Mouse (Mus musculus): ENCODE data around the gene Ces1f. TPM values are rescaled to one million over a fixed set of nuclear protein-coding genes. Genes with fewer than 3 reads are reported as not detected.
"Not testable (repeated sequence)": the region's sequence is repeated elsewhere in the genome, so short reads cannot be mapped to it uniquely, and the experiment has no call there.

Gene Ces1f
- polyA plus RNA-seq, 1 experiment from 2014 or later, result not detected

DNA sequence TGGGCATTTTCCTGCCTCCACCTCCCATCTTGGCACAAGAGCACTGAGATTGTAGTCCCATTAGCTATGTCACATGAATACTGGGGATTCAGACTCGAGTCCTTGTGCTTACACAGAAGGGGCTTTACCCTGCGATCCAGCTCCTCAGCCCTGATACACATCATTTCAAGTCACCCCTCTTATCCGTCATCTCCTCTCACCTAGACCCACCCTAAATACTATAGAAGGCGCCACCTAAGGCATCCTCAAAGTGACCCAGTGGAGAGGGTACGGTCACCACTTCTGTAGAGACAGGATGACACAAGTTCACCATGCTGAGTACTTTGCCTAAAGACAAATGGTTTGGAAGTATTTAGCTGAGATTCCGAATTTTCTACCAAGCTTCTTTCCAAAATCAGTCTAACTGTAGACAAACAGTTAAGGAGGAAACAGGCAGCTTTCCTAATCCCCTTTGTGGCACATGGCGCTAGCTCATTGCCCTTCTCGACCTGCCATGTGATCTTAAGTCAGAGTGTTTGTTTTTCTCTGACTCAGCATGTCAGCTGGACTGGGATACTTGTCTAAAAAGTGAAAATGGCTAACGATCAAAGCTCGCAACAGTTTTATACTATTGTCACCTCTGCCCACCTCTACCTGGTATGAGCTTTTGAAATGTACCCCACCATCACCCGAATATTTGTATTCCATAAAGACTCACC is 50.7 kb downstream of the Ces1f start:
- no peak overlapping the region for H3K9ac ChIP-seq (replicated peaks; ENCODE audit: low read length)
- DNase-seq (no peak), ATAC-seq (ENCODE audit: low FRiP score, low TSS enrichment) (no peak)
- no peaks in the 10 kb centered on the region for H3K36me3 ChIP-seq (ENCODE audit: control insufficient read depth, insufficient read depth, low read length)
- WGBS, result 69% methylated on average over 11 of the region's 11 CpGs
- no peaks in the 10 kb centered on the region for H3K27me3 ChIP-seq (ENCODE audit: control insufficient read depth, insufficient read depth, low read length)
- no peak overlapping the region for H3K4me2 ChIP-seq (ENCODE audit: low read length)
- H3K4me1 ChIP-seq (ENCODE audit: control insufficient read depth, insufficient read depth, low read length), result no peaks in the 10 kb centered on the region
- H3K4me3 ChIP-seq (replicated peaks; ENCODE audit: low read depth, low read length), result no peak overlapping the region
- H3K27ac ChIP-seq (replicated peaks; ENCODE audit: low read depth, low read length), result no peak overlapping the region
- H3K9me3 ChIP-seq (ENCODE audit: control insufficient read depth, low read length), result no peaks in the 10 kb centered on the region

DNA sequence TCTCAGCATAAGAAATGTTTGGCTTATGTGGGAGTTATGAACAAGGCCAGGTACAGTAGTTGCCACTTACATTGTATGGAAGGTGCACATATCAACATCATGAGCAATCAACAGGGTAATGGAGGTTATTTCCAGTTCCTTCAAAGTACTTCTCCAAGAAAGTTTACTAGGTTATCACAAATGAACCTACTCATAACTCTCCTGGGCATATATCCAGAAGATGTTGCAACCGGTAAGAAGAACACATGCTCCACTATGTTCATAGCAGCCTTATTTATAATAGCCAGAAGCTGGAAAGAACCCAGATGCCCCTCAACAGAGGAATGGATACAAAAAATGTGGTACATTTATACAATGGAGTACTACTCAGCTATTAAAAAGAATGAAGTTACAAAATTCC is 53.1 kb downstream of the Ces1f start:
- H3K27me3 ChIP-seq (ENCODE audit: control insufficient read depth, insufficient read depth, low read length); H3K36me3 ChIP-seq (ENCODE audit: control insufficient read depth, insufficient read depth, low read length); H3K4me3 ChIP-seq (replicated peaks; ENCODE audit: low read depth, low read length); H3K4me2 ChIP-seq (ENCODE audit: low read length); ATAC-seq (ENCODE audit: low FRiP score, low TSS enrichment); DNase-seq; H3K27ac ChIP-seq (replicated peaks; ENCODE audit: low read depth, low read length); H3K9me3 ChIP-seq (ENCODE audit: control insufficient read depth, low read length); H3K4me1 ChIP-seq (ENCODE audit: control insufficient read depth, insufficient read depth, low read length); H3K9ac ChIP-seq (replicated peaks; ENCODE audit: low read length): not testable (repeated sequence)
- 100% methylated on average over 1 of the region's 1 CpGs for WGBS

DNA sequence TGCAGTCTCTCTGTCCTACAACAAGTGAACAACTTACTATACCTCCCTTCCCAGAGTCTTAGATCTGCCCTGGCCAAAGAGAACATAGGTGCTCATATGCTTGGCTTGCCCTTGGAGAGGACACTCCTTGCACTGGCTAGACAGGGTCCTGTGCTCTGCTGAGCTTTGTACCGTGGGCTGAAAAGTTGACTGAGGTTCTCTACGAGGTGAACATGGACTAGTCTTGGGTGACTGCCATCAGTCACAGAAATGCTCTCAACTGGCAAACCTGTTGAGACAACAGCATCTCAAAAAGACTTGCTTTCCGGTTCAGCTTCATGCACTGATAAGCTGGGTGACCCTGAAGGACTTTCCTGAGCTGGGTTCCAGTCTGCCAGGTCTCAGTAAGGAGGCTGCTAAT is 57.7 kb downstream of the Ces1f start:
- no peak for ATAC-seq (ENCODE audit: low FRiP score, low TSS enrichment)
- 89% methylated on average over 3 of the region's 3 CpGs for WGBS

DNA sequence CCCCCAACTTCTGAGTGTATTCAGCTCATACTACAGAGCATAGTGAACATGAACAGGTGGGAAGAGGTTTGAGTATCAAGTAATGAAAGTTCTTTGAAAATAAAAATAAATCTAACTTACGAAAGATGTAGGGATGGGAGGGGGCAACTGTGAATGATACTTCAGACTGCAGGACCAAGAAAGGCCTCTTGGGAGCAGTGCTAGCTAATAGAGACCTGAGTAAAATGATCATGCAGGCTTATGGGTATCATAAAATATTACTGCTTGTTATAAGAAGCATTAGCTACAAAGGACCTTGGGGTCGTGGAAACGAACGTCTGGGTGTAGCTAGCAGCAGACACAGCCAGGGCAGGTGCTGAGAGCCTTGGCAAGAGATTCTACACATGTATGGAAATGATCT is 61.7 kb downstream of the Ces1f start:
- no peaks in the 10 kb centered on the region for H3K27me3 ChIP-seq (ENCODE audit: control insufficient read depth, insufficient read depth, low read length)
- ATAC-seq (ENCODE audit: low FRiP score, low TSS enrichment) (no peak), DNase-seq (peak; percentile 1)
- H3K9ac ChIP-seq (replicated peaks; ENCODE audit: low read length), result no peak overlapping the region
- WGBS, result 85% methylated on average over 4 of the region's 4 CpGs
- no peaks in the 10 kb centered on the region for H3K9me3 ChIP-seq (ENCODE audit: control insufficient read depth, low read length)
- H3K36me3 ChIP-seq (ENCODE audit: control insufficient read depth, insufficient read depth, low read length), result no peaks in the 10 kb centered on the region
- no peak overlapping the region for H3K4me3 ChIP-seq (replicated peaks; ENCODE audit: low read depth, low read length)
- H3K4me2 ChIP-seq (ENCODE audit: low read length), result no peak overlapping the region
- no peaks in the 10 kb centered on the region for H3K4me1 ChIP-seq (ENCODE audit: control insufficient read depth, insufficient read depth, low read length)
- no peak overlapping the region for H3K27ac ChIP-seq (replicated peaks; ENCODE audit: low read depth, low read length)

More for the DNA sequence above, 57.7 kb downstream of the Ces1f start:
- Histone ChIP-seq H3K4me3 (replicated peaks; ENCODE audit: low read depth, low read length) (no peak overlapping the region), H3K4me2 (ENCODE audit: low read length) (no peak overlapping the region), H3K9me3 (ENCODE audit: control insufficient read depth, low read length) (no peaks in the 10 kb centered on the region), H3K9ac (replicated peaks; ENCODE audit: low read length) (no peak overlapping the region), H3K27me3 (ENCODE audit: control insufficient read depth, insufficient read depth, low read length) (no peaks in the 10 kb centered on the region), H3K36me3 (ENCODE audit: control insufficient read depth, insufficient read depth, low read length) (no peaks in the 10 kb centered on the region), H3K4me1 (ENCODE audit: control insufficient read depth, insufficient read depth, low read length) (no peaks in the 10 kb centered on the region), H3K27ac (replicated peaks; ENCODE audit: low read depth, low read length) (no peak overlapping the region)
- no peak for DNase-seq

DNA sequence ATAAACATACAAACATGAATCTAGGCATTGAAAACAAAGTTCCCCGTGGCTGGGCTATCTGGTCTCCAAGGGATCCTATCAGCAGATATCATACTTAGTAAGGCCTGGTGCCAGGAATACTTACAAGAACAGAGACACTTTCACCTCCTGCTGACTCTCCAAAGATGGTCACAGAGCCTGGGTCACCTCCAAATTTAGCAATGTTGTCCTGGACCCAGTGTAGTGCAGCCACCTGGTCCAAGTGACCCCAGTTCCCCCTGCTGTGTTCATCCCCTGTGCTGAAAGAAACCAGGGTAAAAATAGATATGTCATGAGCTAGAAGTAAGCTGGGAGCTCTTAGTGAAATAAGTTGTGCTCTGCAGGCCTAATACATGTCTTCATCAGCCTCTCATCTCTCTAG is 62.2 kb downstream of the Ces1f start:
- no peaks in the 10 kb centered on the region for H3K36me3 ChIP-seq (ENCODE audit: control insufficient read depth, insufficient read depth, low read length)
- H3K27ac ChIP-seq (replicated peaks; ENCODE audit: low read depth, low read length), result no peak overlapping the region
- 74% methylated on average over 1 of the region's 1 CpGs for WGBS
- H3K9ac ChIP-seq (replicated peaks; ENCODE audit: low read length), result no peak overlapping the region
- H3K4me3 ChIP-seq (replicated peaks; ENCODE audit: low read depth, low read length), result no peak overlapping the region
- DNase-seq, result no peak
- no peaks in the 10 kb centered on the region for H3K4me1 ChIP-seq (ENCODE audit: control insufficient read depth, insufficient read depth, low read length)
- no peaks in the 10 kb centered on the region for H3K9me3 ChIP-seq (ENCODE audit: control insufficient read depth, low read length)
- no peaks in the 10 kb centered on the region for H3K27me3 ChIP-seq (ENCODE audit: control insufficient read depth, insufficient read depth, low read length)
- ATAC-seq (ENCODE audit: low FRiP score, low TSS enrichment), result no peak
- H3K4me2 ChIP-seq (ENCODE audit: low read length), result no peak overlapping the region

DNA sequence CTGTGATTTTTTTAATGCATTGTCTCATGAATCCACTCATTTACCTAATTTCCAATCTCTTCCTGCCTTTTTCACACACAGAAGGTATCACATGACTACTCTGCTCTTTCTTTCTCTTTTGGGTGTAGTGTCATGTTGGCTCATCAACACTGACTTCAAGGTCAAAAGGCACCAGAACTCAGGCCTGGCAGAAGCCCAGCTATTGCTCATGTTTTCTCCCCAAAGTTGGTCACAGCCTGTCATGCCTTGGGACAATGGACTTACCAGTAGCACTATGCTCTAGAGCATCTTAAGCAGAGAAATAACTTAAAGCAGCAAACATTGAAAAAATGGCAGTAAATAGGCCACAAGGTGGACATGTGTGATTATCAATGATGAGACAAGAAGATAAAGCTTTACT is 68.5 kb downstream of the Ces1f start:
- H3K9ac ChIP-seq (replicated peaks; ENCODE audit: low read length), result no peak overlapping the region
- H3K36me3 ChIP-seq (ENCODE audit: control insufficient read depth, insufficient read depth, low read length), result no peaks in the 10 kb centered on the region
- H3K27me3 ChIP-seq (ENCODE audit: control insufficient read depth, insufficient read depth, low read length), result no peaks in the 10 kb centered on the region
- ATAC-seq (ENCODE audit: low FRiP score, low TSS enrichment) (no peak), DNase-seq (no peak)
- no peak overlapping the region for H3K4me2 ChIP-seq (ENCODE audit: low read length)
- H3K9me3 ChIP-seq (ENCODE audit: control insufficient read depth, low read length), result no peaks in the 10 kb centered on the region
- H3K4me3 ChIP-seq (replicated peaks; ENCODE audit: low read depth, low read length), result no peak overlapping the region
- no peaks in the 10 kb centered on the region for H3K4me1 ChIP-seq (ENCODE audit: control insufficient read depth, insufficient read depth, low read length)
- H3K27ac ChIP-seq (replicated peaks; ENCODE audit: low read depth, low read length), result no peak overlapping the region

Other genes with a start within 250 kb of the Ces1f start
- gene Ces1a, start 231.6 kb downstream of the Ces1f start, polyA plus RNA-seq (2014; fragmentation: Nextera tagmentation; extraction: Ambion mirVana), result not detected in 2 replicates
- not detected in 2 replicates for gene Ces1b, start 199.7 kb downstream of the Ces1f start, polyA plus RNA-seq (2014; fragmentation: Nextera tagmentation; extraction: Ambion mirVana)
- gene Ces1c, start 148.5 kb downstream of the Ces1f start, polyA plus RNA-seq (2014; fragmentation: Nextera tagmentation; extraction: Ambion mirVana), result not detected in 2 replicates
- gene Ces1d, start 81.9 kb downstream of the Ces1f start, polyA plus RNA-seq (2014; fragmentation: Nextera tagmentation; extraction: Ambion mirVana), result 0.55 TPM in 1 of 2 replicates, not detected in the other
- not detected in 2 replicates for gene Ces1e, start 50.1 kb downstream of the Ces1f start, polyA plus RNA-seq (2014; fragmentation: Nextera tagmentation; extraction: Ambion mirVana)
- gene Ces1g, start 57.6 kb upstream of the Ces1f start, polyA plus RNA-seq (2014; fragmentation: Nextera tagmentation; extraction: Ambion mirVana), result not detected in 2 replicates
- gene Ces1h, start 100.0 kb upstream of the Ces1f start, polyA plus RNA-seq (2014; fragmentation: Nextera tagmentation; extraction: Ambion mirVana), result not detected in 2 replicates